Mouse (Mus musculus) heart, postnatal 36 days (tissue): ENCODE measurements around the gene Smarca2. TPM values are rescaled to one million over a fixed set of nuclear protein-coding genes. Genes with fewer than 3 reads are reported as not detected.
A peak's percentile ranks its signal among the peaks of the same experiment; 100 is the strongest.
"Not testable (repeated sequence)": the region's sequence is repeated elsewhere in the genome, so short reads cannot be mapped to it uniquely, and the experiment has no call there.

Source experiments
- DNase-seq, 2 experiments: peaks; one replicate each; pipeline ENCODE4 v3.0.0; 2021 to 2022
- intact Hi-C: fragments of 180-260 bp; cut with DNase I; formaldehyde crosslinking; loops from one replicate; pipeline ENCODE4 v1.15.1; 2025
- total RNA-seq, 2 experiments: library from RNA; stranded (reverse); gene quantifications; 2 replicates each; pipeline ENCODE4 v1.2.3; 2021

The Smarca2 gene
- total RNA-seq, 2 experiments from 2014 or later, result 64.8 to 72.5 TPM

DNA sequence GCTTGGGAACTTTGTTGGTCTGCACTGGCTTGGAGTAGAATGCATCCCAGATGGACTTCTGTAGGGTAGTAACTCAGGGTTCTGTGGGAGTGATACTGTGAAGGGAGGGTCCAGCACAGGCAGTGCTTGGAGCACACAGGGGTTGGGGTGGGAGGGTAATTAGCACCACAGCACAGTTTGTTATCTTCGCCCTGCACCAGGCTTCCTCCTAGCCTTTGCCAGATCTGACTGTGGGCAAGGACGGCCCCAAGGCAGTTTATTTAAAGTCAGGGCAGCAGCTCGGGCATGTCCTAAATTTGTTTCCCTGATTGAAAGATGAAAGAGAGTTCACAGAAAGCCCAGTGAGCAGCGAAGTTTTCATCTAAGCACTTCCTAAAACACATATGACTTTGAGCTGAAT lies 8.1 kb downstream of the Smarca2 start:
- DNase-seq, result peak in 1 of 2 experiments; percentile 16

DNA sequence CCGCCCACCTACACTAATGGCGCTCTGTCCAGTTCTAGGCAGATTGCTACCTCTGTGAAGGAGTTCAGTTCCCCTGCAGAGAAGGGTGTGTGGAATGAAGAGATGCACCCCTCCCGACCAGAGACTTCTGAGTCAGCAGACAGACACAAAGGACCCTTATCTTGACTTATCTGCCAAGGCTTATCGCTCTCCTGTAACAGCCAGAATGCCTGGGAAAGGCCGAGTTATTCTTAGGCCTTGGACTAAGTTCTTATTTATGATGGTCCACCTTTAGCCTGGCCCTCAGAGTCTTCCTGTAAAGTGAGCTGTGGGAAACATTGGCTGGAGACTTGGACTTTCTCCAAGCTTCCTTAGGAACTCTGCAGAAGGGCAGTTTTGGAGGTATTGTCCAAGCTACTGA lies 8.8 kb downstream of the Smarca2 start:
- peak; percentile 19 to 25 for DNase-seq
- intact Hi-C loops, result loop anchor here (2.0 kb wide), 1 partner anchor 29 kb away; no protein-coding TSS in a partner anchor

More for the DNA sequence above, 8.1 kb downstream of the Smarca2 start:
- intact Hi-C loops, result loop anchor here (2.0 kb wide), 1 partner anchor 30 kb away; no protein-coding TSS in a partner anchor

DNA sequence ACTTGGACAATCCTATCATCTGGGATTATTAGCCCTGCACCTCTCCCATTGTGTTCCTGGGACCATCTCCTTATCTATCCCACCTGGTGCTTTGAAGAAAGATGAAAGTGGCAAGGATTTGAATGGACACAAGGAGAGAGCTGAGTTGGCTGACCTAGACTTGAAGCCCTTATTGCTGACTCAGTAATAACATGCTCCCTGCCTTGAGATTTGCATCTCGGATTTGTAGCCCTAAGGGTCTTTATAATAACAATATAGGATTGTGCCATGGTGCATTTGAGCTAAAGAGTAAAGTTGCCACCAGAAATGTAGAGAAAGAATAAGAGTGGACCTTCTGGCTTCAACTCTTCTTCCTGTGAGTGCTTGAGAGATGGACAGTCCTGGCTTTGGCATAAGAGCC lies 11.4 kb downstream of the Smarca2 start:
- DNase-seq, result no peak
- intact Hi-C loops, result no loop called here

DNA sequence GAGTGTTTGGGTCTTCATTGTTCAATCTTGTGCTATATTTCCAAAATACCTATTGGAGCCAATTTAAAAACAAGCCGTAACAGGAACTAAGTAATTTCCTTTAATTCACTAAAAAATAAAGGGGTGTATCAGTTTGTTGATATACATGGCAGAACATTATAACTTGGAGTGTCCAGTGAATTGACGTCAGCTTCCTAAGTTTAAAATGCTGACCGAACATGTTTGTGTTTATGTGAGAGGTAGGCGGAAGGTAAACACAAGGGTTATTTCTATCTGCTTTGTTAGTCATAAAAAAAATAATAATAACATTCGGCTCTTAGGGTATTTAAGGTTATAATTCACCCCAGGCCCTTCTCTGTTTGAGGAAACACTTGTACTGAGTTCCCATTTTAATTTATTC lies 12.4 kb downstream of the Smarca2 start:
- intact Hi-C loops, result no loop called here
- no peak for DNase-seq

DNA sequence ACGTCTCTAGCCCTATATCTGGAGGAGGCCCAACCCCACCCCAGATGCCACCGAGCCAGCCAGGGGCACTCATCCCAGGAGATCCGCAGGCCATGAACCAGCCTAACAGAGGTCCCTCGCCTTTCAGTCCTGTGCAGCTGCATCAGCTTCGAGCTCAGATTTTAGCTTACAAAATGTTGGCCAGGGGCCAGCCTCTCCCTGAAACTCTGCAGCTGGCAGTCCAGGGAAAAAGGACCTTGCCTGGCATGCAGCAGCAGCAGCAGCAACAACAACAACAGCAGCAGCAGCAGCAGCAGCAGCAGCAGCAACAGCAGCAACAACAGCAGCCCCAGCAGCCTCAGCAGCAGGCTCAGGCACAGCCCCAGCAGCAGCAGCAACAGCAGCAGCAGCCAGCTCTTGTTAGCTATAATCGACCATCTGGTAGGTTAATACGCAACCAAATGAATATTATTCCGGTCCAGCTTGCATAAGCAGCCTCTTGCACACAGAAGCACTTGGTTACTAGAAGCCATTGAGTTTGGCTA lies 25.9 kb downstream of the Smarca2 start:
- intact Hi-C loops, result no loop called here
- DNase-seq, result no peak

DNA sequence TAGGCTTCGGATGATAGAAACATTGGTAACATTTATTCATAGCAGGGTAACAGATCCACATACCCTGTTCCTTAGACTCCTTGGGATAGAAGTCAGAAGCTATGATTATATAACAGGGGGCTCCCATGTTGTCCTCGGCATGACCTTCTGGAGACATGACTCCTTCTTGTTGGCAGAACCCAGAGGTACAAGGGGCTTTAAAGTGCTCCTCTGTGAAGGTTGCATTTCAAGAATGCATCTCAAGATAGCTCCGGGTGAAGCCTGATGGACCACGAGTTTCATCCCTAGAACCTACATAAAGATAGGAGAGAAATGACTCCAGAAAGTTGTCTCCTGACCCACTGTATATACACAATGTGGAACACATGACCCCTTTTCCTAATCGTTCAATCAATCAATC lies 27.4 kb downstream of the Smarca2 start:
- intact Hi-C loops, result no loop called here
- DNase-seq, result no peak

DNA sequence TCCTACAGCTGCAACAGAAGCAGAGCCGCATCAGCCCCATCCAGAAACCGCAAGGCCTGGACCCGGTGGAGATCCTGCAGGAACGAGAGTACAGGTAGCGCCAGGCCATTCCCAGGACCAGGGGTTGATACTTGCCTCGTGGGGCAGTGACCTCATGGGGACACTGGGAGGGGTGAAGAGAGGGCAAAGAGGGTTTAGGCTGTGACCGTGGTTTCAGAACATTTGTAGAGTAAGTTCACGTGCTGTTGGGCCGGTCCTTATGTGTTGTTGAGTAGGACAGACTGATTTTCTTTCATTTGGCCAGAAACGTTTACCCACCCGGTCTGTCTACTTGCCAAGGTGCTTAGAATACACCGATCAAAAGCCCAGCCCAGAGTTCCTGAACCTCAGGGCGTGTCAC lies 35.7 kb downstream of the Smarca2 start:
- DNase-seq, result no peak
- intact Hi-C loops, result no loop called here

DNA sequence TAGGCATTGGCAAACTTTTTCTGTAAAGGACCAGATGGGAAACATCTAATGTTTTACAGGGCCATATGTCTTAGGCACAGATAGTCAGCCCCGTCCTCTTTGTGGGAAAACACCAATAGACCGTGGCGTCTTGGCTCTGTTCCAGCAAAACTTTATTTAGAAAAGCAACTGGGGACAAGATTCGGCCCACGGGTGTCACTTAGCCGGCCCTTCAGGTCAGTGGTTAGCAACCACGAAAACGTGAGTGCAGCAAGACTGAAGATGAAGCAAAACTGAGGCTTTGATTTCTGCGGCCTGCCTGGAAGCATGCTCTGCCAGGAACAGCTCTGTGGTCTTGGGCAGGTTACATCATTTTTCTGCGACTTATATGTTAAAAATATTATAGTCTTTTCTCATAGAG lies 36.4 kb downstream of the Smarca2 start:
- intact Hi-C loops, result no loop called here

DNA sequence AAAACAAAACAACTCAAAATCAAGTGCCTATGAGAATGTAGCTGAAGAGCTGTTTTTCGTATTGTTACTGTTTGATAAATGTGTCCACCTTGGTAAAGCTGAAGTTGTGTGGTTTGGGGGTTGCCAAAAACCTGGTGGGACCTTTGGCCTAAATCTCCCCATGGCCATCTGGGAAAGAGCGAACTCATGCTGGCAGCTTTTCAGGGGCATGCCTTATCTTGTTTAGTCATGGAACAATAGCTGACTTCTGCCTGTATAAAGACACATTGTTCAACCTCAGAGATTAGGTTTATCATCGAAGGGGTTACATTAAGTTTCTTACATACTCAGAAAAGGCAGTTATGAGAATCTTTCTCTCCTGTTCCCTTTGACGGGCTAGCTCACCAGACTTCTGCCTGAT lies 38.2 kb downstream of the Smarca2 start:
- intact Hi-C loops, result loop anchor here (2.0 kb wide), 1 partner anchor 30 kb away; no protein-coding TSS in a partner anchor
- DNase-seq, result peak; percentile 41 to 53

More for the DNA sequence above, 36.4 kb downstream of the Smarca2 start:
- DNase-seq, result no peak

DNA sequence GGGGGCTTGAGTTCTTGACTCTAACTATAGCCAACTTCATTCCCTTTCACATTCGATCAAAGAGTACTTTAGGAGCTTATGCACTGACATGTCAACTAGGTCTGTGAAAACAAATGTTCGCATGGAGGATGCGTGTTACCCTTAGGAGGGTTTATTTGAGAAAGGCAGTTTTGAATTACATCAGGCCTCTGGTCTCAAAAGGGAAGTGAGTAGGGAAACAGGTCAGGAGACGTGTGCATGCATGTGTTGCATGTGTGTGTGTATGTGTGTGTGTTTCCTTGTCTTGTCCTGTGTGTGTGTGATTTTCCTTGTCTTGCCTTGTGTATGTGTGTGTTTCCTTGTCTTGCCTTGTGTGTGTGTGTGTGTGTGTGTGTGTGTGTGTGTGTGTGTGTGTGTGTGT lies 39.1 kb downstream of the Smarca2 start:
- DNase-seq, result no peak
- intact Hi-C loops, result loop anchor here (2.0 kb wide), 1 partner anchor 31 kb away; no protein-coding TSS in a partner anchor

DNA sequence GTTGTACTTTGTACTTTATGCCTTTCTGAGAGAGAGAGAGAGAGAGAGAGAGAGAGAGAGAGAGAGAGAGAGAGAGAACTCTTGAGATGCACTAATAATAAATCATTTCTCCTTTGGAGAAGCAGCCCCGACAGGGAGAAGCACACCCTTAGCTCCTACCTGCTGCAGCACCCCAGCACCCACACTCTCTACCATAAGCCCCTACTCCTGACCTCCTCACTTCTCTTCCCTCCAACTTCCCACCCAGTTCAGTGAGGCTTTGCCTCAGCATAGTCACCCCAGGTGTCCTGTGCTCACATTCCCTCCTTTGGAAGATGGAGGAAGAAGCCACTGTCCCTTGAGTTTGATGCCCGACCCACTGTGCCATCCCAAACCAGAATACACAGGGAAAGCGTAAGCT lies 40.2 kb downstream of the Smarca2 start:
- intact Hi-C loops, result no loop called here
- DNase-seq, result no peak

DNA sequence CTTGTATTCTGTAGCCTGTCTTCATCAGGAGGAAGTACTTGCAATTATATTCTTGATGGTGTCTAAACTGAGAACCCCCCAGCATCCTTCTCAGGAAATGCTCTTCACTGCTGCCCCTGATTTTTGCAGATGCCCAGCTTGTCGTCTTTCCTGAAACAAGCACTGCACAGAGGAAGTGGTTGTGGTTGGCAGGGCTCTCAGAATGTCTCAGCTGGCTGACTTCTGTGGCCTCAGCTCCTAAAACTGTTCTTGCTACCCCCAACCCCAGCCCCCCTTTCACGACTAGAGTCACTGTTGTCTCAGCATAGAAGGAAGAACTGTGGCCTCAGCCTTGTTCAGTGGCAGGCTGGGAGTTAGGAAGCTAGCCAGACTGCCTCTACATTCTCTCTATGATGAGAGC lies 41.3 kb downstream of the Smarca2 start:
- DNase-seq, result no peak
- intact Hi-C loops, result no loop called here

DNA sequence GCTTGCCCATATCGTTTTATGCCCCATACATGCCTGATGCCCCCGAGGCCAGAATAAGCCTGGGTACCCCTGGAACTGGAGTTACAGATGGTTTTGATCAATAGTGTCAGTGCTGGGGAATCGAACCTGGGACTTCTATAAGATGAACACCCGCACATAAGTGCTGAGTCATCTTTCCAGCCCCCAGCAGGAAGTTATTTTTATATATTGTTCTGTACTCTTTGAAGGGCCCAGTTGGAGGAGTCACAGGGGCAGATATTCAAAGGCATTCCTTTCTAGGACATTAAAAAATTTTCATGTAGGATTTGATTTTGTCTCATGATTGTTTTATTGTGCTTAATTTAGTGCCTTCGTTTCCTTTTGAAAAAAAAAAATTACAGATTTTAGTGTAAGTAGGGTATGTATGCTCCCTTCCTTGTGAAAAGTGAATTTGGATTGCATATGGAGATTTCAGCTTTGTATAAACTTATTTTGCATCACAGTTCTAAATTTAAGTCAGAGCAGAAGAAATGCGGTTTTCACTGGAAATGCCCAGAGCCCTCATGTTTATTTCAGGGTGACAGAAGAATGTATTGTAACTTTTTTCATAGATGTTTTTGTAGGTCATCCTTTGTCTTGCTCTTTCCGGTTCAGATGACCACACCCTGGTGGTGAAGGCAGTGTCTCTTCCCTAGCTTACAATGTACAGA lies 45.9 kb downstream of the Smarca2 start:
- intact Hi-C loops, result no loop called here
- no peak for DNase-seq

DNA sequence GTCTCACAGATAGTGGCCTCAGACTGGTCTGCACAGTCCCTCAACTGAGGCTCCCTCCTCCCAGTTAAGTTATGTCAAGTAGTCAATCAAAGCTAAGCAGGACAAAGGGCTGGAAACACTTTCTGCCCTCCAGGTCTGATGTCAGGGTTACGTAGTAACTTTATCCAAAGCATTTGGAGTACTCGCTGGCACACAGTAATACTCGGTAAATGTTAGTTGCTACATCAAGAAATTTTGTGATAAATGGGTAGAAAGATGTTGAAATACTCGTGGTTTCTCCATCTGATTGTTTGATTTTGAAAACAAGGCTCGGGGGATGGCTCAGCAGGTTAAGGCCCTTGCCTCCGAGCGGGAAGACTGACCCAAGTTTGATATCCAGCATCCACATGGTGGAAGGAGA lies 53.5 kb downstream of the Smarca2 start:
- intact Hi-C loops, result no loop called here
- no peak for DNase-seq

DNA sequence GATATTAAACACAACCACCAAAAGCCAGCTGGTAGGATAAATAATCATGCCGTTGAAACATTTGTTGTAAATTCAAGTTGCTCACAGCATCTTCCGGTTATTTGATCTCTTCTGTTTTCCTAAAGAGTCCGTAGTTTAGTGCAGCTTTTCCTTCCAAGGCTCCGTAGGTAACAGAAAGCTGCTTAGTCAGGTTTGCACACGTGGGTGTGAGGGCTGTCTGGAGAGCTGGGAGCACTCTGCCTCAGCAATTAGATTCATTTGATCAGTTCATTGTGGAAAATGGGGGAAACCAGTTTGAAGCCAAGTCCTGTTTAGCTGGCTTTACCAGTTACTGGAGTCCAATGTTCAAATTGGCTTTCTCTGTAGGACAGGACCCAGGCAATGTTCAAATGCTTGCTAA lies 55.1 kb downstream of the Smarca2 start:
- DNase-seq, result no peak
- intact Hi-C loops, result no loop called here

DNA sequence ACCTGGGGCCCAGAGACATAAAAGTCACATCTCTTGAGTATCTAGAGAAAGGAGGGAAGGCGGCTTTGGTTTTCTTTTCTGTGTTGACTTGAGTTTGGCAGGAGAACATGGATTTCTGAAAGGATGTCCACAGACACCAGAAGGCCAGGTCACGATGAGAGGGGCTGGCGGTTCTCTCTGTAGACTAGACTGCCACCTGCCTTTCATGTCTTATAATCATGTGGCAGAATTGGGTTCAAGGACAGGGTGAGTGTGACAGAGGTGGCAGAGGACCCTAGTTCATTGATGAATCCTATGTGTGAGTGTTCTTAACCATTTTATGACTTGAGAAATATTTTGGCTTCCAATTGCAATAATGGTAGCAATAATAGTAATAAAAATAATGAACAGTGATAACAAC lies 56.3 kb downstream of the Smarca2 start:
- DNase-seq, result no peak

DNA sequence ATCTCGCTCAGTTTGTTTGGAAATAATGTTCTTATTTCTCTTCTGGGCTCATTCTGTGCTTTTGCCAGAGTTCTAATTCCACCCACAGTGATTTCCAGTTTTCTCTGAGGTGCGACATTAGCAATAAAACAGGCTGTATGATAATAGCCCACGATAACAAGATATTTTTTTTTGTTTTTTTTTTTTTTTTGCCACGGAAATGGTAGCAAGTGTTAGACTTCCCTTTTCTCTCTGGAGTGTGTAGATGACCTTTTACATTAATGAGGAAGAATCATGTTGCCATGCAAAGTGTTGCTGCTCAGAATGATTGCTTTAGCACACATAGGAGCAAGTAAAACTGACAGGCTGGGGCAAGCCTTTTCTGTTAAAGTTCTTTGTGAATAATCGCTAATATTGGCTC lies 61.5 kb downstream of the Smarca2 start:
- DNase-seq, result no peak
- intact Hi-C loops, result no loop called here

More for the DNA sequence above, 56.3 kb downstream of the Smarca2 start:
- intact Hi-C loops, result no loop called here

DNA sequence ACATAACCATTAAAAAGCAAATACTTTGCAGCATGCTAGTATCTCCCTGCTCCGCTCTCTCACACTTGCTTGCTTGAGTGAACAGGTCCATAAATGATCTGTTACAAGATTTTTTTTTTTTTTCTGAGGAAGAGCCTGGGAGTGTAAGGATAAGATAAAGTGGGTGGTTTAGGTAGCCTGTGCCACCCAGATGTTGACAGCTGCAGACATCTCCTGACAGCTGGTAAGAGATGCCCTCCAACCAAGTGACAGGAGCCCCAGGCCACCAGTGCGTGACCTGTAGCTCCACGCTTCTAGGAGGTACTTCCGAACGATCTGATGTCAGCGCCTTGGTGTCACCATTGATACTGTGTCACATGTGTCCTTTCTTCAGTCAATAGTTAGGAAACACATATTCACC lies 65.2 kb downstream of the Smarca2 start:
- intact Hi-C loops, result no loop called here
- no peak for DNase-seq

DNA sequence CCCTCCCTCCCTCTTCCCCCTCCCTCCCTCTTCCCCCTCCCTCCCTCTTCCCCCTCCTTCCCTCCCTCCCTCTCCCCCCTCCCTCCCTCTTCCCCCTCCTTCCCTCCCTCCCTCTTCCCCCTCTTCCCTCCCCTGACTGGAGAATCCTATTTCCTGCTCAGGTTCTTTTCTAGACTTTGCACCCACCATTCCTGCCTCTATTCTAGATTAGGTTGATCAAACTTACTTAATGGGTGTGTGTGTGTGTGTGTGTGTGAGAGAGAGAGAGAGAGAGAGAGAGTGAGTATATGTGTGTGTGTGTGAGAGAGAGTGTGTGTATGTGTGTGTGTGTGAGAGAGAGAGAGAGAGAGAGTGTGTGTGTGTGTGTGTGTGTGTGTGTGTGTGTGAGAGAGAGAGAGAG lies 66.6 kb downstream of the Smarca2 start:
- DNase-seq, intact Hi-C loops: not testable (repeated sequence)

DNA sequence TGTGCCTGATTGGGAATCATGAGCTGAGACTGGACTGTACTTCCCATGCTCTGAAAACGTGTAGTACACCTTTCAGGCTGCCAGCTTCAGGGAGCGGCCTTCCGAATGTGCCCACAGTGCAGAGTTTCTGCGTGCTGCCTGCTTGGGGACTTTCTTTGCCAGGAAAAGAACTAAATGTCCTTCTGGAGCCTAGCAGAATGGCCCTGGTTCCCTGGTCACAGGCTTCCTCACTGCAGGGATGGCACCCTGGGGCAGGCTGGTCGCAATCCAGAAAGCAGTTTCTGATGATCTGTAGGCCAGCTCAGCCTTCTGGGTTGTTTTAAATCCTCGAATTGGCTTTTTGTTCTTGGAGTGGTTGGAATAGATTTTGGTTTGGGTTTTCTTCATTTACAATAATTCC lies 71.1 kb downstream of the Smarca2 start:
- intact Hi-C loops, result no loop called here
- DNase-seq, result no peak

DNA sequence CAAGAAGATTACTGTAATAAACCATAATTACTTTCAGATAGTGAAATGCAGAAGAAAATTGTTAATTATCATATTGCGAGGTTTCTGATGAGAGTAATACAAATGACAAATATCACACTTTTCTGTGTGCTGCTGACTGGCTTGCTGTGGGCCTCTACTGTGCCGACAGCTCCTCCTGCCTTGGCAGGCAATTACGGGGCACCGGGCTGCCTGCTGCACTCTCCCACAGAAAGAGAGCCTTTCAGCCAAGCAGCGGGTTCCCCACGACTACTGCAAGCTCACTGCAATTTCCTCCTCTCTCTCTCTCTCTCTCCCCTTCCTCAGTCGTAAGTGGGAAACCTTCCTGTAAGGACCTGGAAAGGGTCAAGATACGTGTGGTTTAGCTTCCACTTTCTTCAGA lies 73.7 kb downstream of the Smarca2 start:
- intact Hi-C loops, result no loop called here
- no peak for DNase-seq

DNA sequence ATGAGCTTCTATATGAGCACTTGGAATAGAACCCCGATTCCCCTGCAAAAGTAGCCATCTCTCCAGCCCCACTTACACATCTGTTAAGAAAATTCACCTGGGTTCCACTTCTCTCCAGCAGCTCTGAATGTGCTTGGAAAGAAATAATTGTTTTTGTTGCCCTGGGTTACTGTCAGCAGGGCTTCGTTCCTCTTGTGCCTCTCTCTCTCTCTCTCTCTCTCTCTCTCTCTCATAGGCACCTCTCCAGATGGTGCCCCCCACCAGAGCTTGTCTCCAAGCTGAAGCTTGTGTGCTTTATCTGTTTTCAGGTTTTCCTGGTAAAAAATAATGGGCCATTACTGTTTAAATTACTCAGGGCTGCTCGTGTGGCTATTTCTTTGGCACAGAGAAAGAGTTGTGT lies 74.8 kb downstream of the Smarca2 start:
- DNase-seq, result no peak

DNA sequence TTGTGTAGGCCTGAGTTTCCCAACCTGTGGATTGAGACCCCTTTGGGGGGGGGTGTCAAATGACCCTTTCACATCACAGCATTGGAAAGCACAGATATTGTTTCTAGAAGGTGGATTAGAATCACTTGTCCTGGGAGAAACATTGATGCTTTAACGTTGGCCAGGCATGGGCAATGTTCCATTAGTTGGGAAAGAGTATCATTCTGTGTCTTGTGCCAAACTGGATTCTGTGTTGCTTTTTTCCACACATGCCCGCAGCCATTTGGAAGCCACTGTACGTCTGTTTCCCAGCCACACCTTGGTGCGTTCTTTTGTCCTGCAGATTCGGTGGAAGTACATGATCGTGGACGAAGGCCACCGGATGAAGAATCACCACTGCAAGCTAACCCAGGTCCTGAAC lies 76.7 kb downstream of the Smarca2 start:
- intact Hi-C loops, result no loop called here
- no peak for DNase-seq

More for the DNA sequence above, 74.8 kb downstream of the Smarca2 start:
- intact Hi-C loops, result no loop called here
